Mouse (Mus musculus) kidney, adult 11 months (tissue): ENCODE data around the gene P4ha2.
"Not testable (repeated sequence)": the region's sequence is repeated elsewhere in the genome, so short reads cannot be mapped to it uniquely, and the experiment has no call there.

Experiments used
- DNase-seq: peaks from one replicate; pipeline ENCODE4 v3.0.0; 2022

The P4ha2 gene

DNA sequence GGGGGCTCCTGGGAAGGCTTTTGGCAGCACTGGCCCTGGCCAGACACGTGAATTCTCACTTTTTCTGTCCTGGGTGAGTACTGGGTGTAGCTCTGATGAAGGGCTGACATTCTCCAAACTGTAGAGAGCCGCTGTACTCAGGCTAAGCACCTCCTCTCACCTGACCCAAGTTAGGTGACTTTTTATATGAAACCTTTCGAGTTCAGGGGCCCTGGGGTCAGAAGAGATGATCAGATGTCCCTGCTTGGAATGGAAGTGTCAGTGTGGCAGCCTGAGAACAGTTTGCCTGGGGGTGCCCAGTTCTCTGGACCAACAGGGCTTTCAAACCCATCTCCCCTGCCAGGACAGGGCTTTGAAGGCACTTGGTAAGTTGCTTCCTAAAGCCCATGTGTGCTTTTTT lies 8.2 kb downstream of the P4ha2 start:
- DNase-seq = no peak

- DNase-seq = peak; percentile 61
These were observed 9.0 kb downstream of the P4ha2 start for GRCm38 (mm10) chr11:54108894-54109293.

- no peak for DNase-seq
These were observed 11.4 kb downstream of the P4ha2 start for GRCm38 (mm10) chr11:54111291-54111690.

GRCm38 (mm10) chr11:54111976-54112741 lies 12.3 kb downstream of the P4ha2 start:
- peak; percentile 90 for DNase-seq

DNA sequence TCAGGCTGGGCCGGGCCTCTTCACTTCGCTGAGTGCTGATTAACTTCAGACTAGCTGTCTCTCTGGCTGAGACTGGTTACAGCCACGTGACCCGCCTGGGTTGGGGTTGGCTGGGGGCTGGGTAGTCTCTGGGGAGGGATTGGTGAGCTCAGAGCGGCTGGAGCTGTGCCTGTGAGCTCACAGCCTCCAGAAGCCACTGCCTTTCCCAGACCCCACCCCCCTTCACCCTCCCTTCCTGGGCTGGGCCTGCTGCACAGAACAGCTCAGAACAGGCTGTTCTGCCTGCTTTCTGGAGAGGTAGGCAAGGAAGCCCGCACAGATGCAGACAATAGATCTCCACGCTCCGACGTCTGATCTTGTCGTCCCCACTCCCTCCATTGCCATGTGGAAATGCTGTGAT lies 13.0 kb downstream of the P4ha2 start:
- peak; percentile 97 for DNase-seq

GRCm38 (mm10) chr11:54113352-54113751 lies 13.5 kb downstream of the P4ha2 start:
- no peak for DNase-seq

DNA sequence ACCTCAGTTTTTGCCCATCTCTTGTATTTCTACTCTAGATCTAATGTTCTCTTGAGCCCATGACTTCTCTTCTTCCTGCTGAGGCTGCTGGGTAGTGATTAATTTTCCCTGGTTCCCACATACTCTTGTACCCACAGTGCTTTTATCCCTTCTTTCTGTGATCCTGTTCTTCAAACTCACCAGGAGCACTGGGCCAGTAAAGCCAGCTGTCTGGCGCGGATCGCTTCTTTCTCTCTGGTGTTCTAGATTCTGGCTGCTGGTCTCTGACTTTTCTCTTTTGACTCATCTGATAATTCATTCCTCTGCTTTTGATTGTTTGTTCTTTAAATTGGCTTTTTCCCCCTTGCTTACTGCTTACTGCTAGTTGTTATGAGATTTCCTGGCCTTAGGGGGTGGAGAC lies 14.9 kb downstream of the P4ha2 start:
- no peak for DNase-seq

- no peak for DNase-seq
These were observed 15.4 kb downstream of the P4ha2 start for GRCm38 (mm10) chr11:54115301-54115700.

GRCm38 (mm10) chr11:54115911-54116310 lies 16.0 kb downstream of the P4ha2 start:
- peak; percentile 52 for DNase-seq

- DNase-seq = no peak
These were observed 16.5 kb downstream of the P4ha2 start for GRCm38 (mm10) chr11:54116406-54116805.

DNA sequence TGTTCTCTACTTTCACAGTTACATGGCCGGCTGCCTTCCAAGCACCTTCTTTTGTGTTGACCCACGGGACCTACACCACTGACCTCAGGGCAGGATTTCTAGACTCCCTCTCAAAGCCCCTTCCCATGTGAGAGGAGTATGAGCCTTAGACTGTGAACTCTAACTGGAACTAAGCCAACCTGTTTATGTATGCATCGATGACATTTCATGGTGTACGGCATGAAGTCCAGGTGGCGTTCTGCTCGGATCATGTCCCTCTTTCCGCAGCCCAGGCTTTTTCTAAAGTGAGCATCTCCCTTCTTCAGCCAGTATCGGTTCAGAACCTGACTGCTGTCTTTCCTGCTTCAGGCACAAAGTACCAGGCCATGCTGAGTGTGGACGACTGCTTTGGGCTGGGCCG lies 17.2 kb downstream of the P4ha2 start:
- no peak for DNase-seq

DNA sequence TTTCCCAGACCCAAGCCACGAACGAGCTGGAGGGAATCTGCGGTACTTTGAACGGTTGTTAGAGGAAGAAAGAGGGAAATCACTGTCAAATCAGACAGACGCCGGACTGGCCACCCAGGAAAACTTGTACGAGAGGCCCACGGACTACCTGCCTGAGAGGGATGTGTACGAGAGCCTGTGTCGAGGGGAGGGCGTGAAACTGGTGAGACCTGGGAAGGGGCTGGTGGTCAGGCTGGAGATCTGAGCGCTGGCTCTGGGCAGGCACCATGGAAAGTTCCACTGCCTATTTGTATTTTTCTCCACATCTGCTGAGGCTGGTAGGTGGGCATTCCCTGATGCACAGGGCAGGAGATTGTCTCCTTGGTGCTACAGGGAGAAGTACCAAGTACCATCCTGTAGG lies 19.2 kb downstream of the P4ha2 start:
- no peak for DNase-seq

DNA sequence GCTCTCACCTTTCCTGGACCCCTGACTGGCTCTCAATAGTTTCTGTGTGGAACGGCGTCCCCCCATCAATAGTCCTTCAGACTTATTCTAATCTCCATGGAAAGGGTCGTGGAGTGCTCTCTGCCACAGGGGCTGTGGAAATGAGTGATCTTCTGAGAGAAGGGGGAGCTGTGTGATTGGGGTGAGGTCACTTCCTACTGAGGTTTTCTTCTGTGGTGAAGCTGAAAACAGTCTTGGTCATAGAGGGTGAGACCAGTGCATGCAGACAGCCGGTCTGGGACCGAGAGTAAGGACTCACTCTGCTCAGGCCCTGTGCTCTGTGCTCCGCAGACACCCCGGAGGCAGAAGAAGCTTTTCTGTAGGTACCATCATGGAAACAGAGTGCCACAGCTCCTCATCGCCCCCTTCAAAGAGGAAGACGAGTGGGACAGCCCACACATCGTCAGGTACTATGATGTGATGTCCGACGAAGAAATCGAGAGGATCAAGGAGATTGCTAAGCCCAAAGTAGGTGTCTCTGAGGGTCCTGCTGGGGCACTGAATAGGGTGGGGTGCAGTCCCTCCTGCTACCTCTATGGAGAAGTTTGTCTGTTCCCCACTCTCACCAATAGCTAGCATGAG lies 20.0 kb downstream of the P4ha2 start:
- no peak for DNase-seq

DNA sequence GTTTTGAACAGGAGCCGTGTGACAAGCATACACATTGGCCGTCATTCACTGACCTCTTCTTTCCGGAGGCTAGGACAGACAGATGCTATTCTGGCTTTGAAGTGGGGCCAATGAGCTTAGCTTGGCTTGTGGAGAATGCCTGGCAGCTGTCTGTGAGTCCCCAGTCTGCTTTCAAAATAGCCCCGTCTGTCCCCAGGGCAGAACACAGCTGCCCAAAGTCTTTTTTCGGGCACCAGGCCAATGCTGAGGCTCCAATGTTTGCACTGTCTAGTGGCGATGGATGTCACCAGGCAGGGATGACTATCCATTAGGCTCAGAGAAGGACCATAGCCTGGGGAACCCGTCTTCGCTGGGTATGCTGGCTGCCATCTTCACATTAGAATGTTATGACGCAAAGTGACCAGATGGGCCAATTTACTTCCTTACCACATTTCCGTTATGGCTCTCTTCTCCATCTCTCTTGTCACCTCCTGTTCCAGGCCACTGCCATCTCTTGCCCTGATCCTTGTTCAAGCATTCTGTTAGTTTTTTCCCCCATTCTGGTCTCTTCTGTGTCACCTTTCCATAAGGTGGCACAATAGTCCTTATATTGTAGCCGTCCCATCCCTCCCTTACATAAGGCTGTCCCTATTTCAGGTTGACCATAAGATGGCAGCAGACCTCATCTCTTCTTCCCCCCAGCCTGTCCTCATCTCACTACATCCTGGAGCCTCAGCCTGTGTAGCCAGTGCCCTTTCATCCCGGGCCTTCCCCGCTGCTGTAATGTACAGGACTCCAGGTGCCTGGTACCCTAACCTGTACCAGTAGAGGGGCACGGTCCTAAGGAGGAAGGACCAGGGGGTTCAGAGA lies 22.7 kb downstream of the P4ha2 start:
- DNase-seq = peak; percentile 51

DNA sequence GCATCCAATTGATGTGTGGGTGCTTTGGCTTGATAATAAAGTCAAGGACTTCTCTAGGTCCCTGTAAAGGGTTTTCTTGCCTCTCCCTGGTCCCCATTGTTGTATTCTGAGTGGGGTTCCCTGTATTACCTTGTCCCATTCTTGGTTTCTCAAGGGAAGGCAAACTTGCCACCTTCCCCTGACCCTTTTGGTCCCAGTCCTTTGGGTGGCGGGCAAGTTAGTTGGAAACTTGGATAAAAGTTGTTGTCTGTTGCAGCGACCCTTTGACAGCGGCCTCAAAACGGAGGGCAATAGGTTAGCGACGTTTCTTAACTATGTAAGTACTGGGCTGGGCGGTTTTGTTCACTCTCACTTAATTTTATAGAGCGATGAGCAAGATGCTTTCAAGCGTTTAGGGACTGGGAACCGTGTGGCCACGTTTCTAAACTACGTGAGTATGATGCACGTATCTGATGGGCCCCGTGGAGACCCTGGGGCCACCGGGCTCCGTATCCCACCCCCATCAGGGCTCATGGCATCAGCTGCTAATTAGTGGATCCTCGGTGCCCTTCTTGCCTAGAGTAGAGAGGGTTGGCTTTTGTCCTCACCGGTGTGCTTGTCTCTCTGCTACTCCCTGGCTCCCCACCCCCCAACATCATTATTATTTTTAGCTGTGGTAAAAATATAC lies 26.2 kb downstream of the P4ha2 start:
- DNase-seq = no peak

GRCm38 (mm10) chr11:54126654-54127374 lies 26.9 kb downstream of the P4ha2 start:
- DNase-seq = no peak

GRCm38 (mm10) chr11:54127397-54127796 lies 27.5 kb downstream of the P4ha2 start:
- no peak for DNase-seq

- no peak for DNase-seq
These were observed 30.1 kb downstream of the P4ha2 start for GRCm38 (mm10) chr11:54129955-54130354.

- DNase-seq = no peak
These were observed 30.8 kb downstream of the P4ha2 start for GRCm38 (mm10) chr11:54130721-54131120.

DNA sequence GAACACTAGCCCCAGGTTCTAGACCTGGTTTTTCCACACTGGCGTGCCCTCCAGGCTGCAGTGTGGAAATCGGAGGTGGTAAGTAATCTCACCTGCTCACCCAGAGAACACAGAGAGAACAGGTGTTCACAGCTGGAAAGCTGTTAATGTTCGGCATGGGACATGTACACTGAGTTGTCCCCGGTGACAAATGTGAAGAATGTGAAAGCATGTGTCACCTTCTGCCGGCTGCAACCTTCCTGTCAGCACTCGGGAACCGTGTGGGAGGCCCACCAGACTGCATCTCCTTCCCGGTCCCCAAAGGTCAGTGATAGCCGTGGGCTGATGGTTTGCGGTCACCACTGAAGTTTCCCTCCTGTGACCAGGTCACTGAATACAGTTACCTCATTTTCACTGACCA lies 32.4 kb downstream of the P4ha2 start:
- no peak for DNase-seq

DNA sequence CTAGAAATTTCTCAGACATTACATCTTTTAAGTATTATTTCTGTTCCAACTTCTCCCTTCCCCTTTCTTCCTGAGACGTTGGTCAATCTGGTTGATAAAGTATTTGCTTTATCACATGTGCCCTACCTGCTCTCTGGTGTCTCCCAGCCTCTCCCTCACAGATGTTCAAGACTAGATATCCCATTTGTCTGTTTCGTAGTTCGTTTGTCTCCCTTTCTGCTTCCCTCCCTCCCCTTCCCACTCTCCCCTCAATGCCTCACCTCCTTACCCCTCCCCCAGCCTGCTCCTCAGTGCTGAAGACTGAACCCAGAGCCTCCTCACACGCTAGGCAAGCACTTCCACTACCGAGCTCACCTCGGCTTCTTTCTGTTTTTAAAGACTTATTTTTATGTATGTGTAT lies 35.0 kb downstream of the P4ha2 start:
- DNase-seq = no peak

DNA sequence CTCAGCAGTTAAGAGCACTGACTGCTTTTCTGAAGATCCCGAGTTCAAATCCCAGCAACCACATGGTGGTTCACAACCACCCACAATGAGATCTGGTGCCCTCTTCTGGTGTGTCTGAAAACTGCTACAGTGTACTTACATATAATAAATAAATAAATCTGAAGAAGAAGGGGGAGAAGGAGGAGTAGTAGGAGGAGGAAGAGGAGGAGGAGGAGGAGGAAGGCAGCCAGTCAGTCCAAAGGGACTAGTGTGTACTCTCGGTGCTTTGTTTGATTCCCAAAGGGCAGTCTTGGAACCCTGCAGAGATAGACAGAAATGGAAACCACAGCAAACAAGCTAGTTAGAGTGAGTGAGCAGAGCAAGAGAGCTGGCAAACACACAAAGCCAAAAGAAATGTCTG lies 40.3 kb downstream of the P4ha2 start:
- not testable (repeated sequence) for DNase-seq
